Mouse (Mus musculus): ENCODE measurements around the gene Nlrp4e.
"Not testable (repeated sequence)": the region's sequence is repeated elsewhere in the genome, so short reads cannot be mapped to it uniquely, and the experiment has no call there.

The Nlrp4e gene

DNA sequence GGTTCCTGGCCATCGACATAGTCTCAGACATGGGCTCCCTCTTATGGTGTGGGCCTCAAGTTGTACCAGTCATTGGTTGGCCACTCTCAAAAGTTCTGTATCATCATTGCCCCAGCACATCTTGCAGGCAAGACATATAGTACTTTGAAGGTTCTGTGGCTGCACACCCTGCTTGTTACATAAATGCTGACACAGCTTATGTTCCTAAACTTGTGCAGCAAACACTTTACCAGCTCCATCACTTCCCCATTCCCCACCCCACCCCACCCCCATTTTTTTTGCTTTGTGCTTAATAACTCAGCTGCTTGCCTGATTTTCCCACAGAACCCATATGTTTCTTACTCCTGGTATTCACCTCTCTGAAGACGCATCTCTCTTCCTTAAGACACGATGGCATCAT is at the start of gene Nlrp4e:
Nlrp4e (plus strand) TSS at position 301 of the 400 bp plus-strand sequence.
- DNase-seq: not testable (repeated sequence)

DNA sequence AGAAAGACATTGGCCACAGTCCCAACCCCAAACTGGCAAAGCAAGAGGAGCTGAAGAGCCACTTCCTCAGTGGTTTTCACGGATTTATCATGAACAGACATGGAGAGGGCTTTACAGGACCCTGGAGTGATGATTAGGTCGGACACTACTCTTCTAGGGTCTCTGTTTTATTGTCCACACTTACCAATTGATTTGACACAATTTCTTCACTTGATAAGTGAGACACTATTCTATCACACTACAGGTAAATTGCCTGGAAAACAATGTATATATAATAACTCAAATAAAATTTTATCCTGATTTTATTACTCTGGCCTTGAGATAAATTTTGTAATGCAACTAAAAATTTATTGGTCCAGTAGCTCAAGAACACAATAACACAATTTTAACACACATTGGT is 49.4 kb upstream of the Nlrp4e start, which contains the start of gene Vmn1r166:
Vmn1r166 (minus strand) TSS at position 101 of the 400 bp plus-strand sequence.
- not testable (repeated sequence) for DNase-seq

DNA sequence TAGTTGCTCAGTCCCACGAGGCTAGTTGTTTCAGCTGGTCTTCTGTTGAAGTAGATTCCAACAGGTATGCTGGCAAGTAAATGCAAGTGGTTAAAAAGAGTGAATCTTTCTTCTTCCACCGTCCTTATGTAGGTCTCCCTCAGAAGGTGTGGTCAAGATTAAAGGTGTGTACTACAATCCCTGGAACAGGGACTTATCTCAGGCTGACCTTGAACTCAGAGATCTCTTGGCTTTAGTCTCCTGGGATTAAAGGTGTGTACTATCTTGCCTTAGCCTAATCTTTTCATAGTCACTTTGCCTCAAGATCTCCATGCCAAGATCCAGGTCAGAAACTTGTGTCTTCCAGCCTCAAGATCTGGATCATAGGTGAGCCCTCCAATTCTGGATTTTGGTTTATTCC is 22.2 kb upstream of the Nlrp4e start, which contains the start of gene Gm6902:
Gm6902 (minus strand) TSS at position 101 of the 400 bp plus-strand sequence.
- not testable (repeated sequence) for DNase-seq

DNA sequence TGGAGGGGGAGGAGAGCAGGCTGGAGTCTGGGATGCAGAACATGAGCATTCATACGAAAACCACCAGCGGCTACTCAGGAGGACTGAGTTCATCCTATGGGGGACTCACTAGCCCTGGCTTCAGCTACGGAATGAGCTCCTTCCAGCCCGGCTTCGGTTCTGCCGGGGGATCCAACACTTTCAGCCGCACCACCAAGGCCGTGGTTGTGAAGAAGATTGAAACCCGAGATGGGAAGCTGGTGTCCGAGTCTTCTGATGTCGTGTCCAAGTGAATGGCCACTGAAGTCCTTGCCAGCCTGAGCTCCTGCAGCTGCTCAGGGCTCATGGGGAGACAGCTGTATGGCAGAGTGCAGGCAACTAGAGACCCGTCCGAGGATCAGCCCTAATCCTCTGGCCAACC is 57.3 kb downstream of the Nlrp4e start:
- DNase-seq: not testable (repeated sequence)

DNA sequence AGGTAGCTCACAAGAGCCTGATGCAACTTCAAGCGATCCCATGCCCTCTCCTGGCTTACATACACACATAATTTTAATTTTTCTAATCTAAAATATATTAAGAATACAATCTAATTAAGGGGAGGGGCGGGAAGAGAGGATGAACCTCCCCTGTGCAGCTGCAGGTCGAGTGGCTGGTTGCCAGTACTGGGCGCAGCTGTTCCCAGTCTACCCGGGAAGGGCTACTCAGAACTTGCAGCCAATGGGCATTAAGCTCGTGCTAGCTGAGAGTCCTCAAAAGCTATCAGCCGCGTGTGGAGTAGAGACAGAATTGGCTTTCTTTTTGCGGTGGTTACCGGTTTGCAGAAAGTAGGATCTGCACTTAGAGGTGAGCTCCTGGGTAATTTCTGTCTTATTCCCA is 84.6 kb downstream of the Nlrp4e start, which contains the start of gene Nlrp5:
Nlrp5 (plus strand) TSS at position 301 of the 400 bp plus-strand sequence.
- DNase-seq: no peak
